Mouse (Mus musculus) MEL (cell line): ENCODE measurements around the gene Abcb9. TPM values are rescaled to one million over a fixed set of nuclear protein-coding genes. Genes with fewer than 3 reads are reported as not detected.

Experiments used
- DNase-seq: peaks from one replicate; pipeline ENCODE4 v3.0.0; 2011; ENCODE audit warnings: low read depth, low spot score
- H3K27ac ChIP-seq: 2 replicates; pipeline ENCODE4 v1.5.1; 2012; ENCODE audit warnings: low read depth, mild to moderate bottlenecking, control low read depth, low read length, moderate library complexity; ENCODE audit not compliant: control insufficient read depth
- H3K27me3 ChIP-seq, 2 experiments: fragments of 150-350 bp in 1 of 2; sonication (generic) in 1 of 2; 2 replicates each; pipeline ENCODE4 v1.6.1; 2012; ENCODE audit warnings: low read length in 2 of 2, mild to moderate bottlenecking in 2 of 2, improper control_type of control experiment in 1 of 2, moderate library complexity in 1 of 2; ENCODE audit not compliant: insufficient read depth in 2 of 2, control insufficient read depth in 1 of 2
- H3K36me3 ChIP-seq, 2 experiments: 2 replicates each; pipeline ENCODE4 v1.6.1; 2012 to 2014; ENCODE audit warnings: low read length in 2 of 2, improper control_type of control experiment in 1 of 2, inconsistent platforms in 1 of 2, mild to moderate bottlenecking in 1 of 2; ENCODE audit not compliant: insufficient read depth in 2 of 2, control insufficient read depth in 1 of 2
- H3K4me1 ChIP-seq, 2 experiments: fragments of 150-350 bp in 1 of 2; sonication (generic) in 1 of 2; 2 replicates each; pipeline ENCODE4 v1.6.1; 2012; ENCODE audit warnings: low read length in 2 of 2, improper control_type of control experiment in 1 of 2, mild to moderate bottlenecking in 1 of 2; ENCODE audit not compliant: insufficient read depth in 2 of 2, control insufficient read depth in 1 of 2
- H3K4me3 ChIP-seq, 2 experiments: fragments of 150-350 bp in 1 of 2; sonication (generic) in 1 of 2; 2 replicates each; pipeline ENCODE4 v1.5.1; 2012; ENCODE audit warnings: low read depth in 2 of 2, low read length in 2 of 2, mild to moderate bottlenecking in 2 of 2, moderate library complexity in 2 of 2, control low read depth in 1 of 2, improper control_type of control experiment in 1 of 2; ENCODE audit not compliant: control insufficient read depth in 1 of 2, insufficient read depth in 1 of 2
- H3K79me2 ChIP-seq: 2 replicates; pipeline ENCODE4 v1.6.1; 2012; ENCODE audit warnings: mild to moderate bottlenecking, low read length, moderate library complexity; ENCODE audit not compliant: control insufficient read depth, poor library complexity, insufficient read depth
- H3K9ac ChIP-seq: 2 replicates; pipeline ENCODE4 v1.6.1; 2012; ENCODE audit warnings: low read depth, mild to moderate bottlenecking, control low read depth, low read length, moderate library complexity; ENCODE audit not compliant: control insufficient read depth, poor library complexity, severe bottlenecking
- H3K9me3 ChIP-seq: fragments of 150-350 bp; sonication (generic); replicated peaks from 2 replicates; pipeline ENCODE4 v1.6.1; 2012; ENCODE audit warnings: mild to moderate bottlenecking, low read length, improper control_type of control experiment, moderate library complexity; ENCODE audit not compliant: insufficient read depth
- CHD1 ChIP-seq: IDR thresholded peaks from 2 replicates; pipeline ENCODE4 v1.6.1; 2012; ENCODE audit warnings: low read depth, mild to moderate bottlenecking, inconsistent platforms, low read length, improper control_type of control experiment
- CHD2 ChIP-seq: IDR thresholded peaks from 2 replicates; pipeline ENCODE4 v1.6.1; 2011; ENCODE audit warnings: low read length, improper control_type of control experiment
- E2F4 ChIP-seq: IDR thresholded peaks from 2 replicates; pipeline ENCODE4 v1.6.1; 2011; ENCODE audit warnings: low read depth, low read length, improper control_type of control experiment, borderline replicate concordance
- EP300 ChIP-seq, 2 experiments: IDR thresholded peaks; 2 replicates each; pipeline ENCODE4 v1.6.1; 2011; ENCODE audit warnings: improper control_type of control experiment in 2 of 2, low read length in 2 of 2, low read depth in 1 of 2, mild to moderate bottlenecking in 1 of 2
- ETS1 ChIP-seq: IDR thresholded peaks from 2 replicates; pipeline ENCODE4 v1.6.1; 2012; ENCODE audit warnings: low read depth, mild to moderate bottlenecking, inconsistent platforms, low read length, improper control_type of control experiment, moderate library complexity
- GABPA ChIP-seq: IDR thresholded peaks from 2 replicates; pipeline ENCODE4 v1.6.1; 2012; ENCODE audit warnings: low read depth, mild to moderate bottlenecking, inconsistent platforms, low read length, improper control_type of control experiment, moderate library complexity
- HCFC1 ChIP-seq: IDR thresholded peaks from 2 replicates; pipeline ENCODE4 v1.6.1; 2012; ENCODE audit warnings: low read depth, mild to moderate bottlenecking, inconsistent platforms, low read length, improper control_type of control experiment, moderate library complexity
- MAFK ChIP-seq: IDR thresholded peaks from 2 replicates; pipeline ENCODE4 v1.6.1; 2011; ENCODE audit warnings: low read depth, mild to moderate bottlenecking, low read length, improper control_type of control experiment, borderline replicate concordance
- MAZ ChIP-seq: IDR thresholded peaks from 2 replicates; pipeline ENCODE4 v1.6.1; 2012; ENCODE audit warnings: low read depth, mild to moderate bottlenecking, inconsistent platforms, low read length, improper control_type of control experiment
- MEF2A ChIP-seq: IDR thresholded peaks from 2 replicates; pipeline ENCODE4 v1.6.1; 2014; ENCODE audit warnings: low read depth, mild to moderate bottlenecking, inconsistent platforms, low read length, improper control_type of control experiment; ENCODE audit not compliant: poor library complexity, insufficient replicate concordance, severe bottlenecking; ENCODE audit errors: extremely low read depth
- MXI1 ChIP-seq: IDR thresholded peaks from 2 replicates; pipeline ENCODE4 v1.6.1; 2011; ENCODE audit warnings: mild to moderate bottlenecking, low read depth, low read length, improper control_type of control experiment
- MYB ChIP-seq: IDR thresholded peaks from 2 replicates; pipeline ENCODE4 v1.6.1; 2011; ENCODE audit warnings: mild to moderate bottlenecking, low read depth, low read length, improper control_type of control experiment
- MYC ChIP-seq: IDR thresholded peaks from 2 replicates; pipeline ENCODE4 v1.6.1; 2011; ENCODE audit warnings: low read depth, mild to moderate bottlenecking, low read length, improper control_type of control experiment, moderate library complexity
- NELFE ChIP-seq: IDR thresholded peaks from 2 replicates; pipeline ENCODE4 v1.6.1; 2011; ENCODE audit warnings: low read depth, low read length, improper control_type of control experiment
- POLR2A ChIP-seq, 2 experiments: IDR thresholded peaks; 2 replicates each; pipeline ENCODE4 v1.6.1; 2011 to 2012; ENCODE audit warnings: low read length in 2 of 2, mild to moderate bottlenecking in 2 of 2, control low read depth in 1 of 2, improper control_type of control experiment in 1 of 2, low read depth in 1 of 2, moderate library complexity in 1 of 2; ENCODE audit not compliant: control insufficient read depth in 1 of 2, insufficient read depth in 1 of 2, poor library complexity in 1 of 2
- POLR2AphosphoS2 ChIP-seq: IDR thresholded peaks from 2 replicates; pipeline ENCODE4 v1.6.1; 2011; ENCODE audit warnings: low read length, improper control_type of control experiment
- POLR2AphosphoS5 ChIP-seq: IDR thresholded peaks from 2 replicates; pipeline ENCODE4 v1.6.1; 2012; ENCODE audit warnings: low read depth, borderline replicate concordance, mild to moderate bottlenecking, inconsistent platforms, low read length, moderate library complexity, mixed read lengths
- SIN3A ChIP-seq: IDR thresholded peaks from 2 replicates; pipeline ENCODE4 v1.6.1; 2012; ENCODE audit warnings: low read length, improper control_type of control experiment, inconsistent platforms
- TBP ChIP-seq: IDR thresholded peaks from 2 replicates; pipeline ENCODE4 v1.8.0; 2011; ENCODE audit warnings: low read depth, low read length, improper control_type of control experiment
- TCF12 ChIP-seq: IDR thresholded peaks from 2 replicates; pipeline ENCODE4 v1.6.1; 2014; ENCODE audit warnings: low read depth, mild to moderate bottlenecking, inconsistent platforms, low read length, improper control_type of control experiment, moderate library complexity
- UBTF ChIP-seq: IDR thresholded peaks from 2 replicates; pipeline ENCODE4 v1.6.1; 2012; ENCODE audit warnings: low read depth, mild to moderate bottlenecking, inconsistent platforms, low read length, improper control_type of control experiment, moderate library complexity, borderline replicate concordance; ENCODE audit not compliant: insufficient read depth
- USF1 ChIP-seq: IDR thresholded peaks from 2 replicates; pipeline ENCODE4 v1.6.1; 2014; ENCODE audit warnings: low read depth, mild to moderate bottlenecking, inconsistent platforms, low read length, improper control_type of control experiment, moderate library complexity
- USF2 ChIP-seq, 2 experiments: IDR thresholded peaks; 2 replicates each; pipeline ENCODE4 v1.6.1; 2011 to 2012; ENCODE audit warnings: improper control_type of control experiment in 2 of 2, low read length in 2 of 2, borderline replicate concordance in 1 of 2, inconsistent platforms in 1 of 2, low read depth in 1 of 2, mild to moderate bottlenecking in 1 of 2; ENCODE audit not compliant: insufficient read depth in 1 of 2
- ZKSCAN1 ChIP-seq: IDR thresholded peaks from 2 replicates; pipeline ENCODE4 v1.6.1; 2012; ENCODE audit warnings: low read depth, mild to moderate bottlenecking, inconsistent platforms, low read length, improper control_type of control experiment, moderate library complexity
- ZMIZ1 ChIP-seq: IDR thresholded peaks from 2 replicates; pipeline ENCODE4 v1.6.1; 2012; ENCODE audit warnings: low read depth, mild to moderate bottlenecking, inconsistent platforms, low read length, improper control_type of control experiment, moderate library complexity
- polyA plus RNA-seq, 2 experiments: library from polyadenylated mRNA; stranded (reverse) in 1 of 2; unstranded in 1 of 2; fragments of >175 nt in 1 of 2; fragments of >200 nt in 1 of 2; gene quantifications; 2 replicates each; pipeline versions ENCODE4 v1.2.1 to v1.2.4; 2012; ENCODE audit warnings: low replicate concordance in 2 of 2, low read depth in 1 of 2; ENCODE audit not compliant: insufficient read length in 2 of 2, insufficient read depth in 1 of 2, missing spikeins in 1 of 2
- total RNA-seq: library from RNA; depleted of rRNA; stranded (reverse); fragments of 300-350 nt; gene quantifications from 2 replicates; pipeline ENCODE4 v1.2.3, GENCODE M21; 2012

The Abcb9 gene
- total and polyA plus RNA-seq, 3 experiments, result 2.4 to 8.1 TPM; not detected in 1

DNA sequence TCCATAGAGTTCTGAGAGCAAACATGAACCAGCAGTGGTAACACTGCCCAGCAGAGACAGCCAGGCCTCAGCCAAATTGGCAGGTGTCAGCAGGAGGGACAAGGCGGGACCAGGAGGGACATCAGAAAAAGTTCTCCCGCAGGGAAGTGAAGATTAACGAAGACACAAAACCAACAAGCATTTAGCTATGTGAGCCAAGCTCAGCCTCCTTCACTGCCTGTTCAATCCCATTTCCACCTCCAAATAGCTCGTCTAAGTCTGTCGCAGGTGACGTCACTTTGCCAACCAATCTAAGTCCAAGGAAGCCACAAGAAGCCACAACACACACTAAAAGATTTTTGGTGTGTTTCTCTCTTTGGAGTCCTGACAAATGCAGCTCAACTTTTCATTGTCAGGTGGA, 6.7 kb upstream of the Abcb9 start (continued):
- TF ChIP-seq MXI1 (no peak), MYC (no peak), ZMIZ1 (peak; percentile 67), EP300 (IDR thresholded peaks at IDR 0.05; ENCODE audit: low read depth in 1 of 2, low read length in 2 of 2) (no peak), HCFC1 (no peak), CHD1 (no peak), USF2 (IDR thresholded peaks at IDR 0.05; ENCODE audit: borderline replicate concordance in 1 of 2, insufficient read depth in 1 of 2, low read depth in 1 of 2, low read length in 2 of 2) (no peak), MEF2A (no peak), UBTF (no peak), SIN3A (no peak), E2F4 (no peak), ZKSCAN1 (no peak), ETS1 (no peak), MAFK (no peak), MAZ (0 out of 2 replicates have a peak, but pooled peaks have one; percentile 22), TCF12 (no peak), NELFE (no peak), GABPA (no peak)

DNA sequence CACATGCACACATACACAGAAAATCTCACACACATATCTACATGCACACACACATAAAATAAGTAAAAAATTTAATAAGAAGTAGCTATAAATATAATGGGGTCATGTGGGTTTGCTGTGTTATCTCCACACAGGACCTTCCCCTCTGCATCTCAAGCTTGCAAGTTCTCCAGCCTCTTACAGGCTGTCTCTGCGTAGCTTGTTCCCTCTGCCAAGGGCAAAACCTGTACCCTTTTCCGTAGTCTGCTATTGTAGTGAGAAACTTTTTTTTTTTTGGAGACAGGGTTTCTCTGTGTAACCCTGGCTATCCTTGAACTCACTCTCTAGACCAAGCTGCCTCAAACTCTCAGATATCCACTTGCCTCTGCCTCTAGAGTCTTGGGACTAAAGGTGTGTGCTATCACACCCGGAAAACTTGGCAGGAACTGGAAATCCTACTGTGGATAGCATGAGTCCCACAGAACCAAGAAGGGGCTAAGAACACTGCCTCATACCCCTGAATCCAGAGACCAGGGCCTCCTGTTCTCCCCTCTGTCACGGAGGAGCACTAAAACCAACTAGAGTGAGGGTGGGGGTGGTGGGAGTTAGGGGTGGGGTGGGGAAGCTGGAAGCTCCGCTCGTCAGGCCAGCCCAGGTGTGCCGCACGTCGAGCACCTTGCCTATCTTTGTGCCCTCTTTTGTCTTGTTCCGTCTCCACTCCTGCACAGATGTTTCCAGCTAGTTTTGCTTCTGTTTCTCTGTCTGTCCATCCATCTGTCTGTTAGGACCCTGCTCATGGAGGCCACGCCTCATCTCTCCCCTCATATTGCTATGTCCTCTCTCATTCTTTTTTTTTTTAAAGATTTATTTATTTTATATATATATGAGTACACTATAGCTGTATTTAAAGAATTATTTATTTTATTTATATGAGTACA, 4.8 kb upstream of the Abcb9 start:
- Histone ChIP-seq H3K27ac (no peak overlapping the region), H3K36me3 (no peaks in the 10 kb centered on the region; a peak in 1 of 4 replicates), H3K27me3 (no peaks in the 10 kb centered on the region), H3K4me1 (no peaks in the 10 kb centered on the region), H3K4me3 (no peak overlapping the region), H3K9ac (no peak overlapping the region), H3K79me2 (no peaks in the 10 kb centered on the region; the same call in 1 of the 2 replicates), H3K9me3 (no peaks in the 10 kb centered on the region)
- TF ChIP-seq TBP (no peak), MAZ (0 out of 2 replicates have a peak, but pooled peaks have one; percentile 43), ZMIZ1 (peak; percentile 81), ETS1 (peak; percentile 20; the same call in 1 of the 2 replicates), GABPA (no peak), POLR2AphosphoS2 (peak; percentile 95), POLR2AphosphoS5 (peak; percentile 89), CHD2 (peak; percentile 7; the same call in 1 of the 2 replicates), USF1 (0 out of 2 replicates have a peak, but pooled peaks have one; percentile 24), MYB (0 out of 2 replicates have a peak, but pooled peaks have one; percentile 34), E2F4 (peak; percentile 48; the same call in 1 of the 2 replicates), MYC (no peak), POLR2A (IDR thresholded peaks at IDR 0.05; ENCODE audit: control insufficient read depth in 1 of 2, insufficient read depth in 1 of 2, low read depth in 1 of 2, low read length in 2 of 2, poor library complexity in 1 of 2) (0 out of 4 replicates have a peak, but pooled peaks of 1 of the 2 experiments have one; percentile 31), MXI1 (0 out of 2 replicates have a peak, but pooled peaks have one; percentile 21)
- peak; percentile 60 for DNase-seq
